In genomic region chr6:82915889-82916288, GRCm38 (mm10) we compare ENCODE assay signal across 9 mouse cellular contexts. TPM values are rescaled to one million over a fixed set of nuclear protein-coding genes. Genes with fewer than 3 reads are reported as not detected.
A peak's percentile ranks its signal among the peaks of the same experiment; 100 is the strongest.
DNase-seq lines count a peak whose midpoint lies in the region; ATAC-seq and TF ChIP-seq lines count a peak whose summit lies in the region.
"Had no signal": no experiment of that assay in that cellular context is flagged by ENCODE, and none has a peak within 500 bp of the region (broad histone marks: within the 10 kb centered on the region; RNA-seq: fewer than 3 reads in every experiment).

No protein-coding gene starts in this region.

- no peaks in the 10 kb centered on the region for H3K9me3 ChIP-seq in intestine, postnatal 0 days (ENCODE audit: control insufficient read depth)
- no peaks in the 10 kb centered on the region for H3K9me3 ChIP-seq in intestine, embryonic 15.5 days

- peak; percentile 86 for TF ChIP-seq CTCF in intestine, postnatal 0 days (IDR thresholded peaks at IDR 0.05; ENCODE audit: low read depth)

- H3K36me3 ChIP-seq in intestine, postnatal 0 days (ENCODE audit: control insufficient read depth, insufficient read depth), result no peaks in the 10 kb centered on the region
- no peaks in the 10 kb centered on the region for H3K36me3 ChIP-seq in intestine, embryonic 15.5 days

- H3K4me3 ChIP-seq in intestine, postnatal 0 days (ENCODE audit: low read depth, low read length), result no peak overlapping the region
- no peak overlapping the region for H3K4me3 ChIP-seq in intestine, embryonic 15.5 days (replicated peaks)

- no peak overlapping the region for H3K9ac ChIP-seq in intestine, postnatal 0 days (ENCODE audit: low read depth, low read length)
- H3K9ac ChIP-seq in intestine, embryonic 15.5 days, result no peak overlapping the region

- H3K27ac ChIP-seq in intestine, postnatal 0 days (ENCODE audit: low read depth, low read length), result no peak overlapping the region
- no peak overlapping the region for H3K27ac ChIP-seq in intestine, embryonic 15.5 days
- H3K27ac ChIP-seq: macrophage had no signal

- DNase-seq in CD8-positive naive resting alpha-beta T cell, adult 2 months (ENCODE audit: low read depth in 2 of 2, low spot score in 2 of 2), result peak; percentile 76 to 84
- peak; percentile 52 for DNase-seq in WW6 (ENCODE audit: low read depth, low spot score)
- DNase-seq in cerebellum, postnatal 14 days, result peak; percentile 91 to 95
- peak; percentile 73 to 76 for DNase-seq in layer of hippocampus, postnatal 10 days (ENCODE audit: low spot score in 2 of 2)
- peak; percentile 87 for DNase-seq in naive thymus-derived CD4-positive, alpha-beta T cell, adult 2 months (ENCODE audit: low read depth)
- DNase-seq in thymus, postnatal 25 days, result peak; percentile 84

- peaks cover 3% of the 10 kb centered on the region; the same call in 1 of the 2 replicates for H3K27me3 ChIP-seq in intestine, postnatal 0 days (replicated peaks; ENCODE audit: control insufficient read depth, insufficient read depth, low read length)
- H3K27me3 ChIP-seq in intestine, embryonic 15.5 days (replicated peaks), result no peaks in the 10 kb centered on the region

- no peak for ATAC-seq in intestine, postnatal 0 days
- no peak for ATAC-seq in intestine, embryonic 15.5 days

- H3K4me1 ChIP-seq in intestine, postnatal 0 days (replicated peaks; ENCODE audit: control insufficient read depth, insufficient read depth, low read length), result no peaks in the 10 kb centered on the region
- H3K4me1 ChIP-seq in intestine, embryonic 15.5 days (replicated peaks), result no peaks in the 10 kb centered on the region

- whole genome bisulfite sequencing in intestine, postnatal 0 days, result 30% methylated on average over 3 of the region's 3 CpGs
- WGBS in intestine, embryonic 15.5 days, result 35% methylated on average over 3 of the region's 3 CpGs

- no peak overlapping the region for H3K4me2 ChIP-seq in intestine, postnatal 0 days (replicated peaks; ENCODE audit: low read depth)
- no peak overlapping the region for H3K4me2 ChIP-seq in intestine, embryonic 15.5 days (replicated peaks)

RNA-seq across cellular contexts. Expression of gene Sema4f, which starts 23.7 kb away (rescaled TPM):
- 0.56 and 0.64 TPM in 2 replicates for polyA plus RNA-seq in intestine, postnatal 0 days (2015; fragmentation: Nextera tagmentation; extraction: Ambion mirVana)
- polyA plus RNA-seq in intestine, embryonic 15.5 days (2015; fragmentation: Nextera tagmentation; extraction: Ambion mirVana), result 1.5 and 1.7 TPM in 2 replicates
- total RNA-seq in layer of hippocampus, postnatal 10 days (2021), result 10 to 100 TPM; 43.2 to 47.0 TPM
- polyA plus RNA-seq: macrophage had no signal

RNA-seq across cellular contexts. Expression of gene M1ap, which starts 30.8 kb away (rescaled TPM):
- polyA plus RNA-seq in intestine, postnatal 0 days (2015; fragmentation: Nextera tagmentation; extraction: Ambion mirVana), result 0.16 TPM in 1 of 2 replicates, not detected in the other
- 0.26 and 0.78 TPM in 2 replicates for polyA plus RNA-seq in intestine, embryonic 15.5 days (2015; fragmentation: Nextera tagmentation; extraction: Ambion mirVana)
- total RNA-seq in layer of hippocampus, postnatal 10 days (2021), result not detected
